Mouse (Mus musculus): Measurements from ENCODE around the gene Mphosph10. TPM values are rescaled to one million over a fixed set of nuclear protein-coding genes. Genes with fewer than 3 reads are reported as not detected.

Gene Mphosph10
- polyA plus RNA-seq, 1 experiment = 8.4 TPM

- Histone ChIP-seq H3K27me3 (ENCODE audit: control insufficient read depth, insufficient read depth, insufficient read length) (no peaks in the 10 kb centered on the region), H3ac (ENCODE audit: control insufficient read depth, insufficient read length) (no peak overlapping the region), H3K4me3 (no peak overlapping the region), H3K79me2 (ENCODE audit: control insufficient read depth, insufficient read depth) (no peaks in the 10 kb centered on the region), H3K36me3 (ENCODE audit: control insufficient read depth, insufficient read depth) (peaks cover 5% of the 10 kb centered on the region), H3K4me2 (ENCODE audit: low read depth) (no peak overlapping the region)
- no peak for TF ChIP-seq TCF12 (IDR thresholded peaks at IDR 0.05; ENCODE audit: insufficient read depth, poor library complexity, severe bottlenecking)
- no peak for TF ChIP-seq MAX (IDR thresholded peaks at IDR 0.05; ENCODE audit: low read depth)
- no peak for TF ChIP-seq TCF3 (IDR thresholded peaks at IDR 0.05; ENCODE audit: insufficient read length, low read depth)
- TF ChIP-seq CEBPB (IDR thresholded peaks at IDR 0.05; ENCODE audit: insufficient read depth, poor library complexity, severe bottlenecking) = no peak
- TF ChIP-seq USF1 (IDR thresholded peaks at IDR 0.05; ENCODE audit: low read depth) = no peak
- TF ChIP-seq POLR2AphosphoS2 (IDR thresholded peaks at IDR 0.05; ENCODE audit: insufficient read length, low read depth) = no peak
- no peak for TF ChIP-seq MYOD1 (IDR thresholded peaks at IDR 0.05; ENCODE audit: control insufficient read depth in 1 of 3, insufficient read length in 2 of 3, low read depth in 2 of 3)
- no peak for TF ChIP-seq REST (IDR thresholded peaks at IDR 0.05; ENCODE audit: insufficient read depth, insufficient read length)
- no peak for TF ChIP-seq POLR2A (IDR thresholded peaks at IDR 0.05; ENCODE audit: insufficient read length, low read depth)
These were observed 35.4 kb downstream of the Mphosph10 start for GRCm38 (mm10) chr7:64356661-64357060.

DNA sequence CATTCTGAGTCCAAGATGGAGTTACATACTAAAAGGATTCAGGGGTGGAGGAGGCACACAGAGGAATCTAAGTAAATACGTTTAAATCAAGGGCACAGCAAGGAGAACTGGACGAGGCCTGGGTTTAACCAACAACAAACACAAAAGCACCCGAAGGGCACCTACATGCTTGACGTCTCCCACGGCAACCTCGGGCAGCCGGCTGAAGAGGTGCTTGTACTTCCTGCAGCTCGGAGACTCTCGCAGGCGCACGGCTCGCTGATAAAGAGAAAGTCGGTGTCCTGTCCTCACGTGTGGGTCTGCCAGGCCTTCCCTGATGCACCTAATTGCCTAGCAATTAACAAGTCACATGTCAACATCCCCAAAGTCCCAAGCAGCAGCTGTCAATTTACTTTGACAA lies 37.9 kb downstream of the Mphosph10 start:
- H3K79me2 ChIP-seq (ENCODE audit: control insufficient read depth, insufficient read depth) = no peaks in the 10 kb centered on the region
- H3ac ChIP-seq (ENCODE audit: control insufficient read depth, insufficient read length) = no peak overlapping the region
- H3K4me2 ChIP-seq (ENCODE audit: low read depth) = no peak overlapping the region
- H3K36me3 ChIP-seq (ENCODE audit: control insufficient read depth, insufficient read depth) = peaks cover 5% of the 10 kb centered on the region
- no peak overlapping the region for H3K4me3 ChIP-seq
- TF ChIP-seq TCF12 (IDR thresholded peaks at IDR 0.05; ENCODE audit: insufficient read depth, poor library complexity, severe bottlenecking) = no peak
- no peaks in the 10 kb centered on the region for H3K27me3 ChIP-seq (ENCODE audit: control insufficient read depth, insufficient read depth, insufficient read length)

DNA sequence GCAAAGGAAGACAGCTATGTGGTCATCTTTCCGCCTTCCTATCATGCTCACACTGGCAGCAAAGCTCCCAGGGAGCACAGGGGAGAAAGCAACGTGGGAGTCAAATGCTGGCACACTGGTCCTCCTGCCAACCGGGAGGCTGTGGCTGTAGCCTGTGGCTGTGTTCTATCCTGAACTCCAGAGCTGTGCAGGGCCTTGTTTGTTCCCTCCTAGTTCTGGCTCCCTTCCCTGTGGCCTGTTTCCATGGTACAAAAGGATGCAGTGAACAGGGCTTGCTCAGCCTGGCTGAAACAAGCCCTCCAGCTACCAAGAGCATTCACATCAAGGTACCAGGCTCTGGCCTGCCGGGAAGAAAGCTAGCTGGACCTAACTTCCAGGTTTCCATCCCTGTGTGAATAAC lies 41.0 kb downstream of the Mphosph10 start:
- Histone ChIP-seq H3K4me2 (ENCODE audit: low read depth) (no peak overlapping the region), H3K4me3 (no peak overlapping the region), H3K79me2 (ENCODE audit: control insufficient read depth, insufficient read depth) (no peaks in the 10 kb centered on the region), H3K27me3 (ENCODE audit: control insufficient read depth, insufficient read depth, insufficient read length) (no peaks in the 10 kb centered on the region), H3K36me3 (ENCODE audit: control insufficient read depth, insufficient read depth) (no peaks in the 10 kb centered on the region), H3ac (ENCODE audit: control insufficient read depth, insufficient read length) (no peak overlapping the region)
- TF ChIP-seq REST (IDR thresholded peaks at IDR 0.05; ENCODE audit: insufficient read depth, insufficient read length) (no peak), CEBPB (IDR thresholded peaks at IDR 0.05; ENCODE audit: insufficient read depth, poor library complexity, severe bottlenecking) (no peak), TCF3 (IDR thresholded peaks at IDR 0.05; ENCODE audit: insufficient read length, low read depth) (no peak), USF1 (IDR thresholded peaks at IDR 0.05; ENCODE audit: low read depth) (no peak), POLR2AphosphoS2 (IDR thresholded peaks at IDR 0.05; ENCODE audit: insufficient read length, low read depth) (no peak), MYOD1 (IDR thresholded peaks at IDR 0.05; ENCODE audit: control insufficient read depth in 1 of 3, insufficient read length in 2 of 3, low read depth in 2 of 3) (no peak), E2F4 (IDR thresholded peaks at IDR 0.05; ENCODE audit: insufficient read depth) (no peak), TCF12 (IDR thresholded peaks at IDR 0.05; ENCODE audit: insufficient read depth, poor library complexity, severe bottlenecking) (no peak), POLR2A (IDR thresholded peaks at IDR 0.05; ENCODE audit: insufficient read length, low read depth) (no peak), MAX (IDR thresholded peaks at IDR 0.05; ENCODE audit: low read depth) (no peak), SRF (IDR thresholded peaks at IDR 0.05; ENCODE audit: control insufficient read depth, insufficient read length, low read depth) (no peak), MYOG (IDR thresholded peaks at IDR 0.05; ENCODE audit: control insufficient read depth in 1 of 3, insufficient read depth in 1 of 3, insufficient read length in 2 of 3, low read depth in 2 of 3) (no peak)

- Histone ChIP-seq H3K36me3 (ENCODE audit: control insufficient read depth, insufficient read depth) (no peaks in the 10 kb centered on the region), H3K4me2 (ENCODE audit: low read depth) (no peak overlapping the region)
- no peak for TF ChIP-seq MAX (IDR thresholded peaks at IDR 0.05; ENCODE audit: low read depth)
- no peak for TF ChIP-seq TCF12 (IDR thresholded peaks at IDR 0.05; ENCODE audit: insufficient read depth, poor library complexity, severe bottlenecking)
- TF ChIP-seq CEBPB (IDR thresholded peaks at IDR 0.05; ENCODE audit: insufficient read depth, poor library complexity, severe bottlenecking) = no peak
- no peak for TF ChIP-seq POLR2A (IDR thresholded peaks at IDR 0.05; ENCODE audit: insufficient read length, low read depth)
- TF ChIP-seq TCF3 (IDR thresholded peaks at IDR 0.05; ENCODE audit: insufficient read length, low read depth) = no peak
- no peak for TF ChIP-seq MYOD1 (IDR thresholded peaks at IDR 0.05; ENCODE audit: control insufficient read depth in 1 of 3, insufficient read length in 2 of 3, low read depth in 2 of 3)
- TF ChIP-seq MYOG (IDR thresholded peaks at IDR 0.05; ENCODE audit: control insufficient read depth in 1 of 3, insufficient read depth in 1 of 3, insufficient read length in 2 of 3, low read depth in 2 of 3) = no peak
- TF ChIP-seq POLR2AphosphoS2 (IDR thresholded peaks at IDR 0.05; ENCODE audit: insufficient read length, low read depth) = no peak
- no peak for TF ChIP-seq SRF (IDR thresholded peaks at IDR 0.05; ENCODE audit: control insufficient read depth, insufficient read length, low read depth)
- no peak for TF ChIP-seq E2F4 (IDR thresholded peaks at IDR 0.05; ENCODE audit: insufficient read depth)
- TF ChIP-seq USF1 (IDR thresholded peaks at IDR 0.05; ENCODE audit: low read depth) = no peak
- no peak for TF ChIP-seq REST (IDR thresholded peaks at IDR 0.05; ENCODE audit: insufficient read depth, insufficient read length)
These were observed 42.8 kb downstream of the Mphosph10 start for GRCm38 (mm10) chr7:64349147-64349861.

DNA sequence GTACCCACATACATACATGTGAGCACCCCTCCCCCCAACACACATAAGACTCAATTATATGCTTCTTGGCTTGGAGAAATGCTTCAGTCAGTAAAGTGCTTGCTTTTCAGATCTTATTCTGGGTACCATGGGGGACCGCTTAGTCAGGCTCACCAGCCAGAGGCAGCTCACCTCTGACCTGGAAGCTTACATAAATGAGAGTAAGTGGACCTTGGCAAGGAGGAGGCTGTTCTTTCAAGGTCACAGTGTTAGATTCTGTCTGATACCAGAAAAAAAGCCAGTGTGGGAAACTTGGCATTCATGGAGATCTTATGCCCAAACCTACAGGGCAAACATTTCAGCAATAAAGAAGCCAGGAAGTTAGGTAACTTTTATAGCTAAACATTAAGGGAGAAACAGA lies 44.3 kb downstream of the Mphosph10 start:
- no peak overlapping the region for H3K4me3 ChIP-seq
- H3K4me2 ChIP-seq (ENCODE audit: low read depth) = no peak overlapping the region
- no peak overlapping the region for H3ac ChIP-seq (ENCODE audit: control insufficient read depth, insufficient read length)
- TF ChIP-seq SRF (IDR thresholded peaks at IDR 0.05; ENCODE audit: control insufficient read depth, insufficient read length, low read depth) (no peak), MYOG (IDR thresholded peaks at IDR 0.05; ENCODE audit: control insufficient read depth in 1 of 3, insufficient read depth in 1 of 3, insufficient read length in 2 of 3, low read depth in 2 of 3) (no peak), TCF12 (IDR thresholded peaks at IDR 0.05; ENCODE audit: insufficient read depth, poor library complexity, severe bottlenecking) (no peak), REST (IDR thresholded peaks at IDR 0.05; ENCODE audit: insufficient read depth, insufficient read length) (no peak), USF1 (IDR thresholded peaks at IDR 0.05; ENCODE audit: low read depth) (no peak), CEBPB (IDR thresholded peaks at IDR 0.05; ENCODE audit: insufficient read depth, poor library complexity, severe bottlenecking) (no peak), MAX (IDR thresholded peaks at IDR 0.05; ENCODE audit: low read depth) (no peak), POLR2A (IDR thresholded peaks at IDR 0.05; ENCODE audit: insufficient read length, low read depth) (no peak), POLR2AphosphoS2 (IDR thresholded peaks at IDR 0.05; ENCODE audit: insufficient read length, low read depth) (no peak), TCF3 (IDR thresholded peaks at IDR 0.05; ENCODE audit: insufficient read length, low read depth) (no peak), E2F4 (IDR thresholded peaks at IDR 0.05; ENCODE audit: insufficient read depth) (no peak)
- H3K27me3 ChIP-seq (ENCODE audit: control insufficient read depth, insufficient read depth, insufficient read length) = no peaks in the 10 kb centered on the region
- no peaks in the 10 kb centered on the region for H3K79me2 ChIP-seq (ENCODE audit: control insufficient read depth, insufficient read depth)
- H3K36me3 ChIP-seq (ENCODE audit: control insufficient read depth, insufficient read depth) = peaks cover 4% of the 10 kb centered on the region

More at GRCm38 (mm10) chr7:64349147-64349861, 42.8 kb downstream of the Mphosph10 start:
- Histone ChIP-seq H3ac (ENCODE audit: control insufficient read depth, insufficient read length) (no peak overlapping the region), H3K79me2 (ENCODE audit: control insufficient read depth, insufficient read depth) (no peaks in the 10 kb centered on the region), H3K27me3 (ENCODE audit: control insufficient read depth, insufficient read depth, insufficient read length) (no peaks in the 10 kb centered on the region), H3K4me3 (no peak overlapping the region)

All from myocyte (in vitro differentiated cells).